Mouse (Mus musculus) layer of hippocampus, adult 11-12 months (tissue): ENCODE results near the gene Tex12.

Experiments used
- DNase-seq: peaks from one replicate; pipeline ENCODE4 v3.0.0; 2022; ENCODE audit warnings: low spot score

Tex12 gene

GRCm38 (mm10) chr9:50507570-50507969 lies 53.6 kb downstream of the Tex12 start:
- no peak for DNase-seq
